Mouse (Mus musculus) cerebellum, adult 2 months (tissue): Measurements from ENCODE around the gene D11Wsu47e.

Experiments used
- CTCF ChIP-seq: fragments of 200-500 bp; IDR thresholded peaks from 2 replicates; pipeline ENCODE4 v1.5.1; 2011; ENCODE audit warnings: low read depth, mild to moderate bottlenecking, control low read depth, low read length, moderate library complexity, borderline replicate concordance; ENCODE audit not compliant: insufficient read depth
- POLR2A ChIP-seq: fragments of 200-500 bp; IDR thresholded peaks from 2 replicates; pipeline ENCODE4 v1.6.1; 2011; ENCODE audit warnings: low read length, control low read depth, borderline replicate concordance; ENCODE audit not compliant: insufficient read depth

DNA sequence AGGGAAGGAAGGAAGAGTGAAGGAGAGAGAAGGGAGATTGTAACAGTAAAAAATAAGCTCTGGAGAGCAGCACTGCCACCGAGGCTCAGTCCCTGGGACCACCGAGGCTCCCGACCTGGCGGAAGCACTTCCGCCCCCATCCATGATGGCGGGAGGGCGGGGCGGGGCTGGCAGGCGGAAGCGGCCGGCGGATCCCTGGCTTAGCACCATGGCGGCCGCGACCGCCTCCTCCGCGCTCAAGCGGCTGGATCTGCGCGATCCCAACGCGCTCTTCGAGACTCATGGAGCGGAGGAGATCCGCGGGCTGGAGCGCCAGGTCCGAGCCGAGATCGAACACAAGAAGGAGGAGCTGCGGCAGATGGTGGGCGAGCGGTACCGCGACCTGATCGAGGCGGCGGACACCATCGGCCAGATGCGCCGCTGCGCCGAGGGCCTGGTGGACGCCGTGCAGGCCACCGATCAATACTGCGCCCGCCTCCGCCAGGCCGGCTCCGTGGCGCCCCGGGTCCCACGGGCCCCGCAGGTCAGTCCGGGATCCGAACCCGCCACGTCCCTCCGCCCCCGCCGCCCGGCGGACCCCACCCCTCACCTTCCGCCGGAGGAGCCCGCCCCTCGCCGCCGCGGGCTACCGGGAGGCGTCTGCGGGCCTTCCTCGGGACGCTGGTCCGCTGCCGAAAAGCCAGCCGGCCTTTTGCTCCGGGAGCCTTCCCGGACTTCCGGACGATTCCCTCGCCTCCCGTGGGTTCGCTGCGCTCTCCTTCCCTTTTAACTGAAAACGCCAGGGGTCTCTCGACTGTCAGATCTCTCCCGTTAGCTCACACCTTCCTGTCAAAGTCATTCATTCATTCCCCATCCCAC, 34.6 kb upstream of the D11Wsu47e start, which contains the start of gene Slc39a11:
- peak; percentile 59 for TF ChIP-seq POLR2A
- no peak for TF ChIP-seq CTCF
